Comparison of ENCODE assay signal across 1 mouse cellular context in genomic region chr10:128965871-128966270, GRCm38 (mm10).
TF ChIP-seq lines count a peak whose summit lies in the region.

No protein-coding gene starts in this region.

TF ChIP-seq in CH12.LX, 34 proteins besides CTCF, POLR2A, EP300 and RAD21:
- TF ChIP-seq RCOR1 (conservative IDR thresholded peaks at IDR 0.05; ENCODE audit: low read depth, low read length) (no peak), MXI1 (IDR thresholded peaks at IDR 0.05; ENCODE audit: low read depth, low read length) (no peak), HCFC1 (IDR thresholded peaks at IDR 0.05; ENCODE audit: low read depth, low read length) (no peak), NRF1 (IDR thresholded peaks at IDR 0.05; ENCODE audit: low read depth, low read length) (no peak), ZKSCAN1 (IDR thresholded peaks at IDR 0.05; ENCODE audit: borderline replicate concordance, low read depth, low read length) (no peak), E2F4 (IDR thresholded peaks at IDR 0.05; ENCODE audit: insufficient replicate concordance, low read depth, low read length) (no peak), USF2 (conservative IDR thresholded peaks at IDR 0.05; ENCODE audit: low read depth, low read length) (no peak), TCF12 (IDR thresholded peaks at IDR 0.05; ENCODE audit: low read depth, low read length) (no peak), CHD2 (IDR thresholded peaks at IDR 0.05; ENCODE audit: low read length) (no peak), GABPA (IDR thresholded peaks at IDR 0.05; ENCODE audit: insufficient replicate concordance, low read depth, low read length) (no peak), ZC3H11A (IDR thresholded peaks at IDR 0.05; ENCODE audit: low read depth, low read length) (no peak), MAX (IDR thresholded peaks at IDR 0.05; ENCODE audit: low read length) (no peak), SMC3 (IDR thresholded peaks at IDR 0.05; ENCODE audit: low read depth, low read length) (no peak), CHD1 (IDR thresholded peaks at IDR 0.05; ENCODE audit: low read depth, low read length) (no peak), JUND (conservative IDR thresholded peaks at IDR 0.05; ENCODE audit: low read depth, low read length) (no peak), MAZ (IDR thresholded peaks at IDR 0.05; ENCODE audit: low read depth, low read length) (no peak), UBTF (IDR thresholded peaks at IDR 0.05; ENCODE audit: low read depth, low read length) (no peak), POLR2AphosphoS2 (IDR thresholded peaks at IDR 0.05; ENCODE audit: low read depth, low read length) (no peak)
